Mouse (Mus musculus) embryo, embryonic 11 days (tissue): ENCODE measurements around the gene Erv3.

ENCODE experiments used
- DNase-seq: peaks from one replicate; pipeline ENCODE4 v3.0.0-alpha.2; 2015

The Erv3 gene

GRCm38 (mm10) chr2:131859721-131860120 is at the start of gene Erv3:
Gene Erv3, minus strand, starts transcription at chr2:131859747.
- no peak for DNase-seq

GRCm38 (mm10) chr2:131908906-131909305 is 49.4 kb upstream of the Erv3 start:
- DNase-seq = no peak

DNA sequence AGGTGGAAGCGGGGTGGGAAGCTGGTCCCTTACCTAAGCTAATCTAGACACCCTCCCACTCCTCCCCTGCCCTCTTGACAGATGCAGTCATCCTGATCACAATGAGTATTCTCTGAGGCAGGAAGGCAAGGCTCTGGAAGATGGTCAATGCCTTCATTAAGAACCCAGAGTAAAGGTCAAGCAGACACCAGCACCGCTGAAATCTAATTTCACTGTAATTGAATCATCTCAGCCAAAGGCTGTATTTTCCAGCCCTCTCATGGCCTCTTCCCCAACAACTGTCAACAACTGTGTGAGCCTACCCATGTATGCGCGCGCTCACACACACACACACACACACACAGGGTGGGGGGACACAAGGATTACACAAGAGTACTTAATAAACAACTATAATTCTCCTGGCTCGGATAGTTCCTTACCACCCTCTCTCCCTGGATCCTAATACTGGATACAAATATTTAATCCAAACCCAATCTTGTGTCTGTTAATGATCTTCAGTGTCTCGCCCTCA is 48.9 kb upstream of the Erv3 start:
- DNase-seq = no peak

GRCm38 (mm10) chr2:131907311-131907710 is 47.8 kb upstream of the Erv3 start:
- no peak for DNase-seq

- DNase-seq = no peak
These were observed 47.3 kb upstream of the Erv3 start for GRCm38 (mm10) chr2:131906846-131907245.

GRCm38 (mm10) chr2:131906266-131906665 is 46.7 kb upstream of the Erv3 start:
- no peak for DNase-seq

GRCm38 (mm10) chr2:131905776-131906175 is 46.2 kb upstream of the Erv3 start:
- DNase-seq = no peak

DNA sequence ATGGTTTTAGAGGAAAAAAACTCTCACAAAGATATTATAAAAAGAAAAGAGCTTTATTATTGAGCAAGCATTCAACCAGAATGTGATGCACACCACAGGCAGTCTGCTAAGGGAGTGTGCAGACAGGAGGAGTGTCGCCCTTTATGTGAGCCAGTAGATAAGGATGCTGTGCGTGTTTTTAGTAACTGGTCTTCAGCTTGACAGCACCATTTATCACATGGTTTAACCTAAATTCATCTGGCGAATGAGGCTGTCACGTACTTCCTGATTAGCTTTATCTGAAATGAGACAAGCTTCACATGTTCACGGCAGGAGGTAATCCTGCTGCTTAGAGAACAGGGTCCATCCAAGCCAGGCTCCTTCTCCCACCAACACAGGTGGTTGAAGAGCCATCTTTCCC is 45.5 kb upstream of the Erv3 start:
- DNase-seq = no peak

DNA sequence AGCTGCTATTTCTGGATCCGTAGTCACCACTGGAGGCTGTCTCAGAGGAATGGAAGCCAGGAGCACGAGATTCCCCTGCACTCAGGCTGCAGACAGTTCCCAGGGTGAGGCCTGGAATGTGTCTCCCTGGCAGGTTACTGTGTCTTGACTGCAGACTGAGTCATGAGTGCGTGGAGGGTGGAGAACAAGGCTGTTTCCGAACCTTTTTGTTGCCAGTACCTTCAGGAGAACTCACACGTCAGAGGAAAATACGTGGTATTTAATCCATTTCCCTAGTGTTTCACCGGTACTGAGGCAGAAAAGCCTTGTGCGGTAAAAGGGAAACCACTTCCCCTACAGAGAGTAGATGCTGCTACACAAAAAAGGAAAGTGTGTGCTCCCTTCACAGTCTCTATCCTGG is 43.3 kb upstream of the Erv3 start:
- DNase-seq = no peak

DNA sequence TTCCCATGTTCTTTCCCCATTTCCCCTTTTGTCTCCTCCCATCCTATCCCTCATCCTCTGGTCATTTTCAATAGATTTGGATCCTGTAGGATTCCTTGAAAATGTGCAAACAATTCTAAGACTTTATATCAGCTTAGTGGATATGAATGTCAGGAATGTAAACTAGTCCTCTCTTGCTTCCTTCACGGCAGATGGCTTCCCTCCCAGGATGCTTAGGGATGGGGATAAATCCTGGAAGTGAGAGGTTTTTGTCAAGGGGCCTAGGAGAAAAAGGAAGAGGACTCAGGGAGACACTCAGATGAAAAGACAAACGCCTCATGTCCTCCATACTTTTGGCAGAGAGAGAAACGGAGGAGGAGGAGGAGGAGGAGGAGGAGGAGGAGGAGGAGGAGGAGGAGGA is 42.9 kb upstream of the Erv3 start:
- DNase-seq = no peak

DNA sequence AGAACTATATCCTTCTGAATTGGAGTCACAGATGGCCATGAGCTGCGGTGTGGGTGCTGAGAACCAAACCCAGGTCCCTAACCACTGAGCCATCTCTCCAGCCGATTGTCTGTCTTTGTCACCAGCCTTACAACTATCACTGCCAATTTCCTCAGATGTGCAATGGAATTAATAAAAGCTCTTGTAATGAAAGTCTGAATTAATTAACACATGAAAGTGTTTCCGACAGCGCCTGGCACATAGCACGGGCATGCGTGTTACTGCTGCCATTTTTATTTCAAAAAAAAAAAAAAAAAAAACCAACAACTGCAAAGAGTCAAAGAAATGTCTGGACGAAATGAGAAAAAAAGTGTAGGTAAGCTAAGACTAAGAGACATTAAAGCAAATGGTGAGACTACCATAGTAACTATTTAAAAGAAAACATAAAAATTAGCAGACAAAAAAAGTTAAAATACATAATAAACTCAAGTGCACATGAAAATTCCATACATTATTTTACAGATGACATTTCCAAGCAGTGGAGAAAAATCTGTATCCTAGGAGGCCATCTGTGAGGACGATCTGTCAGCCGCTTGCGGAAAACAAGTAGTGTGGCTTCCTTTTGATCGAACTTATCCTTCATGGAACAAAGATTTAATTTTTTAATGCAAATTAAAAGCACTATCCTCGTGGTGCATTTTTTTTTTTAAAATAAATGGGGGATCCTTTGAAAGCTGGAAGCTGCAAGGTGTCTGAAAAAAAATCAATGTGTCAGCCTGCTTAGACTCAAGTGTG is 38.0 kb upstream of the Erv3 start:
- no peak for DNase-seq

DNA sequence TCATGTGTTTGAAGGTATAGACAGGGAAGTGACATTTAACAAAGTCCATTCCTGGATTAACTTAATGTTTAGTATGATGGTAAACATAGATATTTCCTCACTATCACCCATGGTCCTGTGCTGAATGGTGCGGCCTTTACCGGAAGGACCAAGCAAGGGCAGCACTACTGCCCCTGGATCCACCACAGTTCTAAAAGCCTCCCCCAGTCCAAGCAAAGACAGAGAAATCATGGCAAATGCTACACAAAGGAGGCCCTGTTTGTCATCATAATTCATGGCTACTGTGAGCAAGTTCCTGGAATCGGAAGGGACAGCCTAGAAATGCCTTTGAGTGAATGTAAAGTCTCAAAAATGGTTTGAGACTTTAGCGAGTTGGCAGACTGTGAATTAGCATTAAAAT is 36.5 kb upstream of the Erv3 start:
- DNase-seq = no peak

DNA sequence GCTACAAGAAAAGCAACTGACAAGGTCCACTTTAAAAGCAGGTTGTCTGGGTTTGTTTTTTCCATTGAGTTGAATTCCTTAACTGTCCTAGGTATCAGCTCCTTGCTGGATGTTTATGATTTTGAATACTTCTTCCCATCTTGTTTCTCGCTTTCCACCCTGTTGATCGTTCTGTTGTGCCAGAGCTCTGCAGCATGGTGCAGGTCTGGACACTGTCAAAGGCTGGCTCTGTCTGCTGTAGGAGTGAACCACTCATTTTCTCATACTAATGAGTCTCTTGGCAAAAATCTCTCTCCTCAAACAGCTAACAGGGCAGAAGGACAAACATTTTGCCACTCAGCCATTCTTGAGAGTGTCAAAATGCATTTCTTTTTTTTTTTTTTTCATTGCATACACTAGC is 35.6 kb upstream of the Erv3 start:
- DNase-seq = no peak

- no peak for DNase-seq
These were observed 33.0 kb upstream of the Erv3 start for GRCm38 (mm10) chr2:131892534-131892933.

- DNase-seq = no peak
These were observed 28.7 kb upstream of the Erv3 start for GRCm38 (mm10) chr2:131888233-131888632.

- DNase-seq = no peak
These were observed 27.1 kb upstream of the Erv3 start for GRCm38 (mm10) chr2:131886503-131887160.

- no peak for DNase-seq
These were observed 23.6 kb upstream of the Erv3 start for GRCm38 (mm10) chr2:131883136-131883535.

- no peak for DNase-seq
These were observed 22.2 kb upstream of the Erv3 start for GRCm38 (mm10) chr2:131881766-131882165.

DNA sequence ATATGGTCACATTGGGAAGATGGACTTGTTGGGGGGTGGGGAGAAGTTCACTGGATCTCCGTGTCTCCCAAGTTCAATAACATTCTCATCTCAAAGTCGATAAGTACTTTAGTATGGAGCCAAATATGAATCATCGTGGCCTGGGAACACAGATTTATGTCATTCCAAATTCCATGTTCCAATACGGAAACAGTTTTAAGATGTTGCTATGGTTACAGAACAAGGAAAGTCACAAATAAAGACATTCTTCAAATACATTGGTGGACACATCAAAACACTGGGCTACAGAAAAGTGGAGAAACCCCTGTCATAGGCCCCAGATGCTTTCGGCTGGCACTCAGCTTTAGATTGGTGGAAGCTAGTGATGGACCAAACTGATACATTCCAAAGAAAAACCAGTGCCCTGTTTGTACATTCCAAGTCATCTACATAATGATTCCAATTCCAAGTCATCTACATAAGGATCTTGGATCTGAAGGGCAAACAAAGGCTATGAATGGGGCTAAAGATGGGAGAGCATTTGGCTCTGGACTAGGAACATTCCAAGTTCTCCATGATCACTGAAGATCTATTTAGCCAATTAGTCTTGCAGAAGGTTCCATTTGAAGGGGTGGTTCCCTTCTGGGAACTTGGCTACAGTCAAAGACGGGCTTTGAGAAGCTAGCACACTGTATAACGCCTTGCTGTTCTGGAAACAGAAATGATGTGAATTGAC is 17.2 kb upstream of the Erv3 start:
- DNase-seq = no peak

- DNase-seq = no peak
These were observed 13.8 kb upstream of the Erv3 start for GRCm38 (mm10) chr2:131873376-131873775.

GRCm38 (mm10) chr2:131868983-131869382 is 9.4 kb upstream of the Erv3 start:
- DNase-seq = no peak

- DNase-seq = no peak
These were observed 7.1 kb upstream of the Erv3 start for GRCm38 (mm10) chr2:131866676-131867075.

- no peak for DNase-seq
These were observed 4.8 kb upstream of the Erv3 start for GRCm38 (mm10) chr2:131864262-131864796.

GRCm38 (mm10) chr2:131863472-131863871 is 3.9 kb upstream of the Erv3 start:
- DNase-seq = no peak
